Mouse (Mus musculus) retina, embryonic 14.5 days (tissue): ENCODE data around the gene Lrrc28.
A peak's percentile ranks its signal among the peaks of the same experiment; 100 is the strongest.

Experiments used
- DNase-seq: peaks from one replicate; pipeline ENCODE4 v3.0.0-alpha.2; 2015; ENCODE audit warnings: low spot score

Lrrc28 gene

DNA sequence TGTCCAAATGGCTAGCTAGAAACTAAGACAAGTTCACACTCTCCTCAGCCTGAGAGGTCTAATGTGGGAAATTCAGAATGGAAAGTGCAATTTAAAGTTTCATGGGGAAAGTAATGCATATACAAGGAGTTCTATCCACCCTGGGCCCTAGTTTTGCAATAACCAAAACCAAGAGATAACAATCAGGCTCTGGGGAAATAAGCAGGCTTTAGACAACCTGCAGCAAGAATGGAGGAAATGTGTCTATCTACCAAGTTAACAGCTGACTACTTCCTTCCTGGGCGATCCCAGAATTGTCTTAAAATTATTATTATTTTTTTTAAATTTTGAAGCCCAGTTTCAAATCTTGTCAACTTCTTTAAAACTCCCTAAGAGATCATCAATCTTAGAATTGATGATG lies 48.7 kb downstream of the Lrrc28 start:
- DNase-seq, result no peak

- DNase-seq, result no peak
Measured at GRCm38 (mm10) chr7:67593902-67594301, 51.2 kb downstream of the Lrrc28 start.

DNA sequence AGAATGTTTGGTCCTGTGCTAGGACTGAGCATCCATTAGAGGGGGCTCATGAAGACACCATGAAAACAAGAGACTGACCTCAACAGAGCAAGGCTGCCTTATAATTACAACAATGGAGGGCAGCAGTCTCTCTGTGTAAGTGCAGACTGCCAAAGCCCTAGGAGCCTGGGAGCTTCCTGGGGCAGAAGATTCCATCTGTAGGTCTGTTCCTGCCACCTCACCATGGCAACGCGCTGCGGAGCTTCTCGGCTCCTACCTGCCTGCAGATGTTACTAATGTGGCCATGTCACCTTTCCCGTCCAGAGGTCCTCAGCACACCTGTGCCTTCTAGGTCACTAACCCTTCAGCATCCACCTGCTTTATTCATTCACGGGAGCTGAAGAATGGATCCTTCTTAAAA lies 52.4 kb downstream of the Lrrc28 start:
- no peak for DNase-seq

- no peak for DNase-seq
Measured at GRCm38 (mm10) chr7:67588743-67589142, 56.3 kb downstream of the Lrrc28 start.

DNA sequence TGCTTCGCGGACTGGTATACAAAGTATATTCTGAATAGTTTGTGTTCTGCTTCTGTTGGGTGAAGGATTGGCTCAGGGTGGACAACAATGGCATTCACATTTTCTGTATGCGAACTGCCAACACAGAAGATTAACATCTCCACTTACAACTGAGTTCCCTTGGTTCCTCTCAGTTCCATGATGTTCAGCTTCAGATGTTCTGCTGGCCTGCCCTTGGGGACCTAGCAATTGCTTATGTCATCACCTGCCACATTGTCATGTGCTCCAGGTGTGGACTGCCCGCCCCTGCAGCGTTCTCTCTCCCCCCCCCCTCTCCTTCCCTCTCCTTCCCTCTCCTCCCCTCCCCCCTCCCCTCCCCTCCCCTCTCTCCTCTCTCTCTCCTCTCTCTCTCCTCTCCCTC lies 58.6 kb downstream of the Lrrc28 start:
- no peak for DNase-seq

DNA sequence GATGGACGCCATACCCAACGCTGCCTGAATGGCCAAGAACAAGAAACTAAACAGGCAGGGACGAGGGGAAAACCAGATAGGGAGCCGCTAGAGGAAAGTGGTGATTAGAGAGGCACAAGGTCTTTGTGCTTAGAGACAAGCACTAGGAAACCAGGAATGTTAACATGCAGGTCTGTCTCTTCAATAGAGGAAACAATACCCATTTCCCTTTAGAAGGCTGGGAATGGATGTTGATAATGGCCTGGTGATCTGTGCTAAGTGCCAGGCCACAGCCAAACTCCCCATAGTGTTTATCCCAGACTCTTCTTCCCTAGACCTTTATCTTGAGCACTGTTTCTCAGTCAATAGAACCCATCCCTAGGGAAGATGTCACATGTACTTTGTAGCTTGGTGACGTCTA lies 61.2 kb downstream of the Lrrc28 start:
- no peak for DNase-seq

- no peak for DNase-seq
Measured at GRCm38 (mm10) chr7:67578783-67579482, 66.1 kb downstream of the Lrrc28 start.

DNA sequence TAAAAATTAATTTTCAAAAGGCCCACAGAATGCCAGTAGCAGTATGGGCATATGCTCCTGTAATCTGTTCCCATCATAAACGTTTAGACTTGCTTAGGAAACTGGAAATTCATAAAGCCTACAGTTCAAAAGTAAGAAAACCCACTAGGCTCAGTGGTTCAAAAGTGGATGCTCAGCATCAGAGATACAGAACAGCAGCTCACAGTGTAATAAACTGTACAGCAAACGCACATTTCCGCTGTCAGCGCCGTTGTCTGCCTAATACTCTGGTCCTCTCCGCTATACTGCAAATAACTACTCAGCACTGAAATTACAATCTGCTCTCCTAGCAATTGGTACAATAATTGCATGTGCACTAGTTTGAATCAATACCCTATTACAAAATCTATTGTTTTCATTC lies 67.0 kb downstream of the Lrrc28 start:
- no peak for DNase-seq

- DNase-seq, result no peak
Measured at GRCm38 (mm10) chr7:67566510-67567237, 78.4 kb downstream of the Lrrc28 start.

DNA sequence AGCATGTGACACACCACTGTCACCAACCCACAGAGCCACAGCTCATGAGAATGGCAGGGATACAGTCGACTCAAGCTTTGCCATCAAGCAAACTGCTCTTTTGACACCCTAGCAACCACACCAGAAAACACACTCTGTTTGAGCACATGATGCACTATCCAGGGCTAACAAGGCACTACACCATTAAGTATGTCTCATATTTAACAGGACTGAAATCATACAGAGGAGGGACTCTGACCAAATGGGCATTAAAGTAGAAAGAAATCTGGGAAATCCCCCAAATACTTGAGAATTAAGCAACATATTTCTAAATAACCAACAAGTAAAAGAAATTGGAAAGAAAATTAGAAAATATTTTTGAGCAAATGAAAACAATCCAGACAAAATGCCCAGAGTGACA lies 79.9 kb downstream of the Lrrc28 start:
- no peak for DNase-seq

DNA sequence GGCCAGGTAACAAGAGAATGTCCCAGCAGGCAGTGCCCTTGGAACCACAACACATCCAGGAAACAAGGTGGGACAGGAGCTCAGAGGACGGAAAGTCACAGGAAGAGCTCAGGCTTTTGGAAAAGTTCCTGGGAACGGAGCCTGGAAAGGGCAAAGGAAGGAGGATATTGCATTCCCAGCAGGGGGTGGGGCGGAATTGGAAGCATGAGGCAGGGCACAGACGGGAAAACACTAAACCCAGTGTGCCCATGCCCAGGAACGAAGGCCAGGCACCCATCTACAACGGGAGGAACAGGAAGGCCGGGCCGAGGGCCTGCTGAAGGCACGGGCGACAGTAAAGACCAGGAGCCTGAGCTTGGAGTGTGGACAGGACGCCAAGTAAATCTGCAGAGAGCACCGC lies 82.9 kb downstream of the Lrrc28 start:
- DNase-seq, result no peak

DNA sequence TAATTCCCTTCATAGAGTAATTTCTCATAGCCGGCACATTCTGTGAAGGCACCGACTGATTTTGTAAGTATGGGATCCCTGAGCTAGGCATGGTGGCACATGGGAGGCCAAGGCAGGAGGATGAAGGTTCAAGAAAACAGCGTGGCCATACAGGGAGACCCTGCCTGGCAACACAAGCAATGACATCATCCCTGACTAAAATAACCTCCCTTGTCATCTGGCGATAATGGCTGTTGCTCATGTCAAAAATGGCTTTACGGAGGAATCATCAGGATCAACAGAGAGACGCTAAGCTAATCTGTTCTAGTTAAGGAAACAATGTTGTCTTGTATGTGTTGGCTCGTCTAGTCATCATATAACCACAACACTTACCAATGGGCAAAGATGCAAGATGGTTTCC lies 85.6 kb downstream of the Lrrc28 start:
- no peak for DNase-seq

GRCm38 (mm10) chr7:67558230-67558629 lies 86.8 kb downstream of the Lrrc28 start:
- no peak for DNase-seq

DNA sequence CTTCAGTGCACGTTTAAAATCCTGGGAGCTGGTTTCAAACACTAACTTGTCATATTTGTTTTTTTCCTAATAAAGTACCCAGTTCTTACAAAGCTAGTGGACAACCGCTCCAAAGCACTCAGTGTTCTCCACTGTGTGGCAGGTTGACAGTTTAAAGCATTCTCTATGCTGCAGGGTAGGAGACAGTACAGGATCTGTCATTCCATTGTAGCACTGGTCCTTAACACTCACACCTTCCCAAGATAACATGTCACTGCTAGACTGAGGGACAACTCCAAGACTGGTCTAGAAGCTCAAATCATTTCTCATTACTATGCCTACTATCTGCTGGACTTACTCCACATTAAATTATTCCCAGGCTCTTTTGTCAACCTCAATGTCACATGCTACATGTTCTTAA lies 90.2 kb downstream of the Lrrc28 start:
- no peak for DNase-seq

DNA sequence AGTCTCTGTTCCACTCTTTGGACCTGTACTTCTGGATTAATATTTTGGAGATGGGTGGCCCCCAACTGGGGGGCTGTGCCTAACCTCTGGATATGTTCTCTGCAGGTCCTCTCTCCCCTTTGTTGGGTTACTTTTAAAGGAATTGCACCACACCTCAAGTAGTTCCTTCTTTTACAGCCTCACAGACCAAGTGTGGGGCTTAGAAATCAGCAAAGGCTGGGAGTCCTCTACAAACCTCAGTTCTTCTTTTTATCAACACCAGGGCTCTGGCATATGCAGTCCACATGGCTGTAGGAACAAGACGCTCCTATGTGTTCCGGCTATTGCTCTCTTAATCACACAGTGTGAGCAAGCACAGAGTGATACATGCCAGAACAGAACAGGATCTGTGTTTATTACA lies 93.8 kb downstream of the Lrrc28 start:
- no peak for DNase-seq

DNA sequence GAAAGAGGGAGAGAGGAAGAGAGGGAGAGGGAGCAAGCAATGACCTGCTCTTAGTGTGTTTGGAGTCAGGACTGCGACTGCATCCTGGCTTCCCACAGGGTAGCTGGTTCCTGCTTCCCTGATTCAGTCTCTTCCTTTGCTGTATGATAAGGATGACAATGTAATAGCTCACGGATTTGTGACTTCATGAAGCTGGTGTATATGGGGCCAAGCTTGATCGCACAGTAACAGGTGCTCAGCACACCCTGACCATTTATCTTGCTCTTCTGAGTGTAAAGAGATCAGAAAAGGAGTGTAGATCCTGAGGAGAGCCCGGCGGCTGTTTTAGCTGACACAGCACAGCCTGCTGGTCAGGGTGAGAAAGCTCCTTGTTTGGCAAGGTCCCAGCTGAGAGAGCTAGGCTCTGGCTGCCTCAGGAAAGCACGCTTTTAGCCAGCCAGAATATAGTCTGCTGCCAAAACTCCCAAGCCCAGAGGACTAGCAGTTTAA lies 96.0 kb downstream of the Lrrc28 start:
- peak; percentile 66 for DNase-seq

GRCm38 (mm10) chr7:67548599-67549041 lies 96.4 kb downstream of the Lrrc28 start:
- DNase-seq, result no peak

- no peak for DNase-seq
Measured at GRCm38 (mm10) chr7:67546282-67546681, 98.8 kb downstream of the Lrrc28 start.

- no peak for DNase-seq
Measured at GRCm38 (mm10) chr7:67544586-67544985, 100.5 kb downstream of the Lrrc28 start.

DNA sequence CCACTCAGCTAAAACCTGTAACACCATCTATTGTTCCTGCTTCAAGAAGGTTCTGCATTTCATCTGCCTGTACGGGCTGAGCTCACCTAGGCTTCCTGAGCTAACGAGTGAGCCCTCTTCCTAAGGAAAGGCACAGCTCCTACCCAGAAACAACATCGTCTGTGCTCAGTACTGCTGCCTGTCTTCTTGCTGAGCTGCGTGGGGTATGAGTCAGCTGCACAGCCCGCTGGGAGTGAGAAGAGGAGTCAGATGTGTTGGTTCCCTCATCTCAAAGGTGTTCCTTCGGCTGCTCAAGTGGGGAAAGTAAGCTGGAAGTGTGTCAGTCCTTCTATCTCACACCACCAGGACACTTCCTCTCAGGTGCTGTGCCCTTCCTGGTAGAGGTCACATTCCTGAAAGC lies 101.4 kb downstream of the Lrrc28 start:
- no peak for DNase-seq

DNA sequence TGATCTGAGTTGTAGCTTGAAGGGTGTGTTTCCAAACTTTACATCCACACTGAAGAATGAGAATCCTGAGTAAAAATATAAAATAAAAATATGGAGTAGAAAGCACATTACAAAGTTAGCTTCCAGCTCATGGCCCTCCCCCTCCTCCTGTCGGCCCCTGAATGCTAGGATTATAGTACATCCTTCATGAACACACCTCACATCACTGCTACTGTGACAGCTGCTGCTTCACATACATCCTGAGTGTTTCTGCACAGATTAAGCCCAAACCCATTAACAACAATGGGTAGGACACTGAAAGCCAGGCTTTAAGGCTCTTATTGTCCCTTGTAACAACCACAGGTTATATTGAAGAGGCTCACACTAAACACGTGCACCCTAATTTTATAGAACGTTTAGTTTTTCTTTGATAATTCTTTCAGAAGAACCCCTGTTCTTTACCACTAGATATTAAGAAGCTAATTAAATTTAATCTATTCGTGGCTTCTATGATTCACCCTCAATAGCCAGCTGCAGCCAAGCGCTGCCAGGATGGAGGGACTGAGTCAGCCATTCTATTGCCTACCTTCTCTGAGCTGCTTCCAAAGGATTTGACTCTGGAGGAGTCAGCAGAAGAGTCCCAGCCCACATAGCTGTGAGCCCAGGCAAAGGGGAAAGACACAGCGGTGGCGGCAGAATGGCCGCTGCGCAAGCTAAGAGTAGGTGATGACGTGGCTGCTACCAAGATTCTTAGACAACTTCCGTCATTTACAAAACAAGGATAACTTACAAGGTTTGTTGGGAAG lies 108.3 kb downstream of the Lrrc28 start:
- no peak for DNase-seq

GRCm38 (mm10) chr7:67535941-67536340 lies 109.1 kb downstream of the Lrrc28 start:
- DNase-seq, result no peak

- DNase-seq, result no peak
Measured at GRCm38 (mm10) chr7:67530981-67531380, 114.1 kb downstream of the Lrrc28 start.
